Comparison of ENCODE assay signal across 13 mouse cellular contexts in genomic region chr17:85614722-85615331, GRCm38 (mm10). TPM values are rescaled to one million over a fixed set of nuclear protein-coding genes. Genes with fewer than 3 reads are reported as not detected.
A peak's percentile ranks its signal among the peaks of the same experiment; 100 is the strongest.
DNase-seq lines count a peak whose midpoint lies in the region; ATAC-seq and TF ChIP-seq lines count a peak whose summit lies in the region.
"Had no signal": no experiment of that assay in that cellular context is flagged by ENCODE, and none has a peak within 500 bp of the region (broad histone marks: within the 10 kb centered on the region; RNA-seq: fewer than 3 reads in every experiment).

No protein-coding gene starts in this region.

- H3K27me3 ChIP-seq in stomach, embryonic 14.5 days (ENCODE audit: control insufficient read depth, insufficient read depth, low read length): peaks cover 93% of the 10 kb centered on the region
- H3K27me3 ChIP-seq in stomach, postnatal 0 days (ENCODE audit: control insufficient read depth, insufficient read depth, low read length): peaks cover 76% of the 10 kb centered on the region
- peaks cover 100% of the 10 kb centered on the region for H3K27me3 ChIP-seq in embryonic facial prominence, embryonic 13.5 days
- H3K27me3 ChIP-seq in limb, embryonic 11.5 days (ENCODE audit: control insufficient read depth, insufficient read depth, low read length): peaks cover 99% of the 10 kb centered on the region

- no peak overlapping the region for H3K27ac ChIP-seq in stomach, embryonic 14.5 days (ENCODE audit: low read length)
- no peak overlapping the region for H3K27ac ChIP-seq in stomach, postnatal 0 days (replicated peaks)
- H3K27ac ChIP-seq in embryonic facial prominence, embryonic 13.5 days: peak overlapping the region; percentile 39; the same call in 1 of the 2 replicates
- no peak overlapping the region for H3K27ac ChIP-seq in limb, embryonic 11.5 days (replicated peaks; ENCODE audit: low read depth, low read length)

- no peak overlapping the region for H3K9ac ChIP-seq in stomach, embryonic 14.5 days (replicated peaks; ENCODE audit: low read depth, low read length)
- no peak overlapping the region for H3K9ac ChIP-seq in stomach, postnatal 0 days (ENCODE audit: low read length)
- H3K9ac ChIP-seq in embryonic facial prominence, embryonic 13.5 days: peak overlapping the region; percentile 67
- H3K9ac ChIP-seq in limb, embryonic 11.5 days (ENCODE audit: low read length): no peak overlapping the region

- TF ChIP-seq CTCF in stomach, postnatal 0 days (IDR thresholded peaks at IDR 0.05; ENCODE audit: low read depth): no peak

- H3K36me3 ChIP-seq in stomach, embryonic 14.5 days (ENCODE audit: control insufficient read depth, insufficient read depth, low read length): no peaks in the 10 kb centered on the region
- no peaks in the 10 kb centered on the region for H3K36me3 ChIP-seq in stomach, postnatal 0 days (ENCODE audit: control insufficient read depth, insufficient read depth, low read length)
- no peaks in the 10 kb centered on the region for H3K36me3 ChIP-seq in embryonic facial prominence, embryonic 13.5 days
- no peaks in the 10 kb centered on the region for H3K36me3 ChIP-seq in limb, embryonic 11.5 days (ENCODE audit: control insufficient read depth, insufficient read depth, low read length)

- 0 out of 2 replicates have a peak overlapping the region, but pooled peaks have one; percentile 7 for H3K4me2 ChIP-seq in stomach, embryonic 14.5 days (replicated peaks; ENCODE audit: low read depth, low read length)
- H3K4me2 ChIP-seq in stomach, postnatal 0 days (replicated peaks; ENCODE audit: low read depth): no peak overlapping the region
- peak overlapping the region; percentile 62 for H3K4me2 ChIP-seq in embryonic facial prominence, embryonic 13.5 days
- H3K4me2 ChIP-seq in limb, embryonic 11.5 days (ENCODE audit: low read depth, severe bottlenecking): peak overlapping the region; percentile 15; the same call in 1 of the 2 replicates

- ATAC-seq in stomach, embryonic 14.5 days (ENCODE audit: insufficient number of reproducible peaks, insufficient read depth, low FRiP score, low read depth): no peak
- no peak for ATAC-seq in stomach, postnatal 0 days (ENCODE audit: low FRiP score, low TSS enrichment)
- ATAC-seq in embryonic facial prominence, embryonic 13.5 days (ENCODE audit: insufficient number of reproducible peaks, insufficient read depth, low FRiP score, low TSS enrichment, low read depth): no peak
- no peak for ATAC-seq in limb, embryonic 11.5 days (ENCODE audit: insufficient number of reproducible peaks, low FRiP score, low TSS enrichment, low read depth)

- H3K4me3 ChIP-seq in stomach, embryonic 14.5 days (ENCODE audit: low read depth, low read length): no peak overlapping the region
- no peak overlapping the region for H3K4me3 ChIP-seq in stomach, postnatal 0 days (ENCODE audit: low read depth, low read length)
- peak overlapping the region; percentile 45 for H3K4me3 ChIP-seq in embryonic facial prominence, embryonic 13.5 days
- H3K4me3 ChIP-seq in limb, embryonic 11.5 days (ENCODE audit: low read depth, low read length): no peak overlapping the region

- H3K9me3 ChIP-seq in stomach, embryonic 14.5 days (ENCODE audit: control insufficient read depth, low read depth, low read length): no peaks in the 10 kb centered on the region
- no peaks in the 10 kb centered on the region for H3K9me3 ChIP-seq in stomach, postnatal 0 days (ENCODE audit: control insufficient read depth, low read length)
- H3K9me3 ChIP-seq in embryonic facial prominence, embryonic 13.5 days: no peaks in the 10 kb centered on the region
- H3K9me3 ChIP-seq in limb, embryonic 11.5 days (ENCODE audit: control insufficient read depth, low read length): no peaks in the 10 kb centered on the region

- DNase-seq in stomach, postnatal 0 days (ENCODE audit: low spot score): no peak
- peak; percentile 57 for DNase-seq in limb, embryonic 11.5 days (ENCODE audit: low spot score)
- no peak for DNase-seq in gastrocnemius, postnatal 4 days (ENCODE audit: low spot score in 2 of 2)
- DNase-seq in thymus, postnatal 4 days: no peak
- no peak for DNase-seq in thymus, postnatal 0 days (ENCODE audit: low spot score)
- DNase-seq: adrenal gland, postnatal 10 days; cerebellum, adult 11 months; kidney, postnatal 14 days; lung, postnatal 10 days had no signal

- WGBS in stomach, embryonic 14.5 days: 1% methylated on average over 38 of the region's 38 CpGs
- 2% methylated on average over 30 of the region's 38 CpGs for WGBS in stomach, postnatal 0 days
- WGBS in embryonic facial prominence, embryonic 13.5 days: under 1% methylated on average over 37 of the region's 38 CpGs
- under 1% methylated on average over 38 of the region's 38 CpGs for WGBS in limb, embryonic 11.5 days

- no peaks in the 10 kb centered on the region for H3K4me1 ChIP-seq in stomach, embryonic 14.5 days (ENCODE audit: control insufficient read depth, insufficient read depth, low read length)
- no peaks in the 10 kb centered on the region for H3K4me1 ChIP-seq in stomach, postnatal 0 days (replicated peaks; ENCODE audit: control insufficient read depth, insufficient read depth)
- peaks cover 28% of the 10 kb centered on the region for H3K4me1 ChIP-seq in embryonic facial prominence, embryonic 13.5 days
- H3K4me1 ChIP-seq in limb, embryonic 11.5 days (ENCODE audit: control insufficient read depth, insufficient read depth, low read length): 0 out of 2 replicates have a peak, but pooled peaks cover 2% of the 10 kb centered on the region

- TF ChIP-seq EP300 in stomach, postnatal 0 days (optimal IDR thresholded peaks at IDR 0.05): no peak

RNA-seq across cellular contexts. Expression of gene Six3, which starts 1.4 kb away (rescaled TPM):
- polyA plus RNA-seq in stomach, embryonic 14.5 days (2014; fragmentation: Nextera tagmentation; extraction: Ambion mirVana): not detected in 2 replicates
- not detected in 2 replicates for polyA plus RNA-seq in stomach, postnatal 0 days (2015; fragmentation: Nextera tagmentation; extraction: Ambion mirVana)
- polyA plus RNA-seq in embryonic facial prominence, embryonic 13.5 days (2015; fragmentation: Nextera tagmentation; extraction: Ambion mirVana): 4.5 and 8.3 TPM in 2 replicates
- not detected in 2 replicates for polyA plus RNA-seq in limb, embryonic 11.5 days (2014; fragmentation: Nextera tagmentation; extraction: Ambion mirVana)
- not detected for total RNA-seq in gastrocnemius, postnatal 4 days (2021)
- polyA plus RNA-seq in thymus, postnatal 0 days (2015; fragmentation: Nextera tagmentation; extraction: Ambion mirVana): 0.07 TPM in 1 of 2 replicates, not detected in the other
- total RNA-seq: adrenal gland, postnatal 10 days; granulocyte monocyte progenitor cell, adult 5-6 weeks had no signal
- polyA plus RNA-seq: small intestine, adult 2 months had no signal
